Mouse (Mus musculus): ENCODE results near the gene Zfp235. TPM values are rescaled to one million over a fixed set of nuclear protein-coding genes. Genes with fewer than 3 reads are reported as not detected.

Zfp235 gene
- polyA plus RNA-seq (2014; fragmentation: Nextera tagmentation; extraction: Ambion mirVana), result 10.3 and 10.5 TPM in 2 replicates

GRCm38 (mm10) chr7:24133996-24134828 is at the start of gene Zfp235:
TSS of gene Zfp235 (plus strand) at chr7:24134169.
- H3K4me2 ChIP-seq, result peak within 1 kb of the TSS; percentile 90
- H3K4me1 ChIP-seq (replicated peaks; ENCODE audit: control insufficient read depth, insufficient read depth, low read length), result no peaks in the 10 kb centered on the region; the same call in 1 of the 2 replicates
- ATAC-seq (replicated peaks; ENCODE audit: low FRiP score), result peak; percentile 93
- H3K9me3 ChIP-seq (ENCODE audit: control insufficient read depth, low read length), result no peaks in the 10 kb centered on the region
- H3K36me3 ChIP-seq (ENCODE audit: control insufficient read depth, insufficient read depth, low read length), result peaks cover 6% of the 10 kb centered on the region; the same call in 1 of the 2 replicates
- H3K27ac ChIP-seq (ENCODE audit: low read depth, low read length), result no peak within 1 kb of the TSS
- 3% methylated on average over 32 of the region's 32 CpGs for WGBS
- peak within 1 kb of the TSS; percentile 80 for H3K9ac ChIP-seq (ENCODE audit: low read depth, low read length)
- no peaks in the 10 kb centered on the region for H3K27me3 ChIP-seq (replicated peaks; ENCODE audit: control insufficient read depth, insufficient read depth, low read length)
- DNase-seq (ENCODE audit: low spot score), result peak; percentile 83
- peak within 1 kb of the TSS; percentile 81 for H3K4me3 ChIP-seq (ENCODE audit: low read depth, low read length)

DNA sequence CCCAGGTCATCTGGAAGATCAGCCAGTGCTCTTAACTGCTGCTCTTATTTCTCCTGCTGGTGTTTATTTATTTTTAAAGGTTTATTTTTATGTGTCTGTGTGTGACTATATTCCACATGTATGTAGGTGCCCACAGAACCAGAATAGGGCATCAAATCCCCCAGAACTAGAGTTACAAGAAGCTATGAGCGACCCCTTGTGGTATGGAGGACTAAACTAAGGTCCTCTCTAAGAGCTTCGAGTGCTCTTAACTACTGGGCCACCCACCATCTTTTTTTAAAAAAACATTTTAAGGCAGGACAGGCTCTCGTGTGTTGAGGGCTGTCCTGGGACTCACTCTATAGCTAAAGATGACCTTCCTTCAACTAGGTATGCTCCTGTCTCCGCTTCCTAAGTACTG is 47.1 kb upstream of the Zfp235 start:
- Histone ChIP-seq H3K9me3 (ENCODE audit: control insufficient read depth, low read length) (peaks cover 7% of the 10 kb centered on the region; the same call in 1 of the 2 replicates), H3K4me3 (ENCODE audit: low read depth, low read length) (no peak overlapping the region), H3K27me3 (replicated peaks; ENCODE audit: control insufficient read depth, insufficient read depth, low read length) (no peaks in the 10 kb centered on the region), H3K9ac (ENCODE audit: low read depth, low read length) (no peak overlapping the region), H3K4me2 (no peak overlapping the region), H3K36me3 (ENCODE audit: control insufficient read depth, insufficient read depth, low read length) (peaks cover 25% of the 10 kb centered on the region), H3K4me1 (replicated peaks; ENCODE audit: control insufficient read depth, insufficient read depth, low read length) (0 out of 2 replicates have a peak, but pooled peaks cover 5% of the 10 kb centered on the region), H3K27ac (ENCODE audit: low read depth, low read length) (no peak overlapping the region)
- ATAC-seq (replicated peaks; ENCODE audit: low FRiP score) (no peak), DNase-seq (ENCODE audit: low spot score) (no peak)
- 92% methylated on average over 4 of the region's 4 CpGs for WGBS

GRCm38 (mm10) chr7:24087485-24088125 is 46.4 kb upstream of the Zfp235 start:
- Histone ChIP-seq H3K4me2 (no peak overlapping the region), H3K27ac (ENCODE audit: low read depth, low read length) (no peak overlapping the region), H3K36me3 (ENCODE audit: control insufficient read depth, insufficient read depth, low read length) (peaks cover 25% of the 10 kb centered on the region), H3K9ac (ENCODE audit: low read depth, low read length) (no peak overlapping the region), H3K4me1 (replicated peaks; ENCODE audit: control insufficient read depth, insufficient read depth, low read length) (0 out of 2 replicates have a peak, but pooled peaks cover 4% of the 10 kb centered on the region), H3K4me3 (ENCODE audit: low read depth, low read length) (no peak overlapping the region), H3K27me3 (replicated peaks; ENCODE audit: control insufficient read depth, insufficient read depth, low read length) (no peaks in the 10 kb centered on the region), H3K9me3 (ENCODE audit: control insufficient read depth, low read length) (peaks cover 4% of the 10 kb centered on the region; the same call in 1 of the 2 replicates)
- no peak for DNase-seq (ENCODE audit: low spot score)
- ATAC-seq (replicated peaks; ENCODE audit: low FRiP score), result no peak
- WGBS, result 93% methylated on average over 12 of the region's 12 CpGs

GRCm38 (mm10) chr7:24104403-24104802 is 29.6 kb upstream of the Zfp235 start:
- DNase-seq (ENCODE audit: low spot score) (no peak), ATAC-seq (replicated peaks; ENCODE audit: low FRiP score) (no peak)
- Histone ChIP-seq H3K4me2 (no peak overlapping the region), H3K9ac (ENCODE audit: low read depth, low read length) (no peak overlapping the region), H3K4me1 (replicated peaks; ENCODE audit: control insufficient read depth, insufficient read depth, low read length) (no peaks in the 10 kb centered on the region), H3K36me3 (ENCODE audit: control insufficient read depth, insufficient read depth, low read length) (peaks cover 96% of the 10 kb centered on the region), H3K27me3 (replicated peaks; ENCODE audit: control insufficient read depth, insufficient read depth, low read length) (no peaks in the 10 kb centered on the region), H3K9me3 (ENCODE audit: control insufficient read depth, low read length) (peaks cover 80% of the 10 kb centered on the region), H3K27ac (ENCODE audit: low read depth, low read length) (no peak overlapping the region), H3K4me3 (ENCODE audit: low read depth, low read length) (no peak overlapping the region)
- WGBS, result 93% methylated on average over 9 of the region's 9 CpGs

GRCm38 (mm10) chr7:24105144-24105703 is 28.7 kb upstream of the Zfp235 start:
- no peak for DNase-seq (ENCODE audit: low spot score)
- WGBS, result 94% methylated on average over 18 of the region's 18 CpGs
- Histone ChIP-seq H3K4me2 (no peak overlapping the region), H3K9ac (ENCODE audit: low read depth, low read length) (no peak overlapping the region), H3K36me3 (ENCODE audit: control insufficient read depth, insufficient read depth, low read length) (peaks cover 89% of the 10 kb centered on the region), H3K27me3 (replicated peaks; ENCODE audit: control insufficient read depth, insufficient read depth, low read length) (no peaks in the 10 kb centered on the region), H3K4me3 (ENCODE audit: low read depth, low read length) (no peak overlapping the region), H3K4me1 (replicated peaks; ENCODE audit: control insufficient read depth, insufficient read depth, low read length) (no peaks in the 10 kb centered on the region), H3K9me3 (ENCODE audit: control insufficient read depth, low read length) (peaks cover 80% of the 10 kb centered on the region), H3K27ac (ENCODE audit: low read depth, low read length) (no peak overlapping the region)
- ATAC-seq (replicated peaks; ENCODE audit: low FRiP score), result no peak

DNA sequence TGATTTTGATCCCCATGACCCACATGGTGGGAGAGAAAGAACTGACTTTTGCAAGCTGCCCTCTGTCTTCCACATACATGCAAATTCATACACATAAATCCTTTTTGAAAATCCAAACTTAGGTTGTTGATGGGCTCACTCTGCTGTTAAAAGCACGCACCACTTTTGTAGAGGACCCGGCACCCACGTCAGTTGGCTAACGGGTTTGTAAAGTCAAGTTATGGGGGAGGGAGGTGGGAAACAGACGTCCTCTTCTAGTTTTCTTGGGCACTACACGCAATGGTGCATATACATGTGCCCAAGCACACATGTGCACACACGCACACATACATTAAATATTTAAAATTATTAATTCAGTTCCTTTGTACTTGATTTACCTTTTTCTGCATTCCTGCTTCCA is 23.1 kb upstream of the Zfp235 start:
- H3K4me2 ChIP-seq, result no peak overlapping the region
- no peaks in the 10 kb centered on the region for H3K27me3 ChIP-seq (replicated peaks; ENCODE audit: control insufficient read depth, insufficient read depth, low read length)
- H3K9me3 ChIP-seq (ENCODE audit: control insufficient read depth, low read length), result peaks cover 30% of the 10 kb centered on the region
- no peak overlapping the region for H3K9ac ChIP-seq (ENCODE audit: low read depth, low read length)
- DNase-seq (ENCODE audit: low spot score) (no peak), ATAC-seq (replicated peaks; ENCODE audit: low FRiP score) (no peak)
- peaks cover 33% of the 10 kb centered on the region for H3K36me3 ChIP-seq (ENCODE audit: control insufficient read depth, insufficient read depth, low read length)
- peaks cover 3% of the 10 kb centered on the region; the same call in 1 of the 2 replicates for H3K4me1 ChIP-seq (replicated peaks; ENCODE audit: control insufficient read depth, insufficient read depth, low read length)
- no peak overlapping the region for H3K27ac ChIP-seq (ENCODE audit: low read depth, low read length)
- 95% methylated on average over 7 of the region's 7 CpGs for WGBS
- H3K4me3 ChIP-seq (ENCODE audit: low read depth, low read length), result no peak overlapping the region

- Histone ChIP-seq H3K27me3 (replicated peaks; ENCODE audit: control insufficient read depth, insufficient read depth, low read length) (no peaks in the 10 kb centered on the region), H3K27ac (ENCODE audit: low read depth, low read length) (no peak overlapping the region), H3K4me3 (ENCODE audit: low read depth, low read length) (peak overlapping the region; percentile 64), H3K4me2 (peak overlapping the region; percentile 86), H3K9me3 (ENCODE audit: control insufficient read depth, low read length) (peaks cover 21% of the 10 kb centered on the region), H3K36me3 (ENCODE audit: control insufficient read depth, insufficient read depth, low read length) (peaks cover 23% of the 10 kb centered on the region), H3K4me1 (replicated peaks; ENCODE audit: control insufficient read depth, insufficient read depth, low read length) (peaks cover 3% of the 10 kb centered on the region; the same call in 1 of the 2 replicates), H3K9ac (ENCODE audit: low read depth, low read length) (no peak overlapping the region)
- ATAC-seq (replicated peaks; ENCODE audit: low FRiP score) (peak; percentile 53), DNase-seq (ENCODE audit: low spot score) (no peak)
- WGBS, result 13% methylated on average over 9 of the region's 9 CpGs
These were observed 22.2 kb upstream of the Zfp235 start for GRCm38 (mm10) chr7:24111772-24112155.

GRCm38 (mm10) chr7:24112156-24112856 is 21.7 kb upstream of the Zfp235 start, which contains the start of gene Zfp112:
TSS of gene Zfp112 (plus strand) at chr7:24112314.
- ATAC-seq (replicated peaks; ENCODE audit: low FRiP score) (peak; percentile 83), DNase-seq (ENCODE audit: low spot score) (peak; percentile 73)
- Histone ChIP-seq H3K9ac (ENCODE audit: low read depth, low read length) (peak within 1 kb of the TSS; percentile 47), H3K27ac (ENCODE audit: low read depth, low read length) (peak within 1 kb of the TSS; percentile 71), H3K4me1 (replicated peaks; ENCODE audit: control insufficient read depth, insufficient read depth, low read length) (peaks cover 3% of the 10 kb centered on the region; the same call in 1 of the 2 replicates), H3K27me3 (replicated peaks; ENCODE audit: control insufficient read depth, insufficient read depth, low read length) (no peaks in the 10 kb centered on the region), H3K4me2 (peak within 1 kb of the TSS; percentile 86), H3K4me3 (ENCODE audit: low read depth, low read length) (peak within 1 kb of the TSS; percentile 64), H3K36me3 (ENCODE audit: control insufficient read depth, insufficient read depth, low read length) (peaks cover 18% of the 10 kb centered on the region), H3K9me3 (ENCODE audit: control insufficient read depth, low read length) (peaks cover 15% of the 10 kb centered on the region)
- WGBS, result 3% methylated on average over 23 of the region's 23 CpGs

Data from liver, embryonic 11.5 days (tissue).